Mouse (Mus musculus): Measurements from ENCODE around the gene Lrrc46.

Gene Lrrc46

GRCm38 (mm10) chr11:97049492-97050085 is 8.4 kb upstream of the Lrrc46 start:
- DNase-seq (ENCODE audit: low spot score in 2 of 2), result no peak

GRCm38 (mm10) chr11:97048090-97048650 is 7.0 kb upstream of the Lrrc46 start:
- DNase-seq (ENCODE audit: low spot score in 2 of 2), result no peak

- no peak for DNase-seq (ENCODE audit: low spot score in 2 of 2)
Measured at GRCm38 (mm10) chr11:97045861-97046260, 4.7 kb upstream of the Lrrc46 start.

GRCm38 (mm10) chr11:97044902-97045301 is 3.7 kb upstream of the Lrrc46 start:
- DNase-seq (ENCODE audit: low spot score in 2 of 2), result no peak

GRCm38 (mm10) chr11:97040301-97041021 is 746 bp downstream of the Lrrc46 start:
- DNase-seq (ENCODE audit: low spot score in 2 of 2), result no peak

- DNase-seq (ENCODE audit: low spot score in 2 of 2), result no peak
Measured at GRCm38 (mm10) chr11:97038881-97039280, 2.3 kb downstream of the Lrrc46 start.

- DNase-seq (ENCODE audit: low spot score in 2 of 2), result peak; percentile 56 to 73
Measured at GRCm38 (mm10) chr11:97036141-97036540, 5.1 kb downstream of the Lrrc46 start.

GRCm38 (mm10) chr11:97033781-97034180 is 7.4 kb downstream of the Lrrc46 start:
- DNase-seq (ENCODE audit: low spot score in 2 of 2), result no peak

- DNase-seq (ENCODE audit: low spot score in 2 of 2), result no peak
Measured at GRCm38 (mm10) chr11:97032499-97032898, 8.7 kb downstream of the Lrrc46 start.

- DNase-seq (ENCODE audit: low spot score in 2 of 2), result no peak
Measured at GRCm38 (mm10) chr11:97031977-97032376, 9.2 kb downstream of the Lrrc46 start.

GRCm38 (mm10) chr11:97030426-97030825 is 10.8 kb downstream of the Lrrc46 start:
- no peak for DNase-seq (ENCODE audit: low spot score in 2 of 2)

GRCm38 (mm10) chr11:97029686-97030417 is 11.4 kb downstream of the Lrrc46 start, which contains the start of gene Scrn2:
Gene Scrn2, plus strand, starts transcription at chr11:97029938.
- DNase-seq (ENCODE audit: low spot score in 2 of 2), result peak in 1 of 2 experiments; percentile 44

GRCm38 (mm10) chr11:97025721-97026344 is 15.4 kb downstream of the Lrrc46 start:
- DNase-seq (ENCODE audit: low spot score in 2 of 2), result peak in 1 of 2 experiments; percentile 61

GRCm38 (mm10) chr11:97024977-97025376 is 16.2 kb downstream of the Lrrc46 start:
- DNase-seq (ENCODE audit: low spot score in 2 of 2), result no peak

GRCm38 (mm10) chr11:97021873-97022484 is 19.2 kb downstream of the Lrrc46 start:
- no peak for DNase-seq (ENCODE audit: low spot score in 2 of 2)

GRCm38 (mm10) chr11:97021121-97021765 is 20.0 kb downstream of the Lrrc46 start:
- DNase-seq (ENCODE audit: low spot score in 2 of 2), result no peak

- DNase-seq (ENCODE audit: low spot score in 2 of 2), result no peak
Measured at GRCm38 (mm10) chr11:97019345-97019708, 21.9 kb downstream of the Lrrc46 start.

- DNase-seq (ENCODE audit: low spot score in 2 of 2), result no peak
Measured at GRCm38 (mm10) chr11:97018583-97019344, 22.4 kb downstream of the Lrrc46 start.

- DNase-seq (ENCODE audit: low spot score in 2 of 2), result no peak
Measured at GRCm38 (mm10) chr11:97017696-97018582, 23.3 kb downstream of the Lrrc46 start.

Data from right cerebral cortex, postnatal 36 days (tissue).